Mouse (Mus musculus) adrenal gland, postnatal 25 days (tissue): ENCODE measurements around the gene Calm3. TPM values are rescaled to one million over a fixed set of nuclear protein-coding genes. Genes with fewer than 3 reads are reported as not detected.
A peak's percentile ranks its signal among the peaks of the same experiment; 100 is the strongest.

Experiments used
- DNase-seq: peaks from one replicate; pipeline ENCODE4 v3.0.0; 2021; ENCODE audit warnings: mixed read lengths
- total RNA-seq: library from RNA; stranded (reverse); gene quantifications from 2 replicates; pipeline ENCODE4 v1.2.3, GENCODE M21; 2021

Gene Calm3
- total RNA-seq, 1 experiment from 2014 or later, result 255 TPM

DNA sequence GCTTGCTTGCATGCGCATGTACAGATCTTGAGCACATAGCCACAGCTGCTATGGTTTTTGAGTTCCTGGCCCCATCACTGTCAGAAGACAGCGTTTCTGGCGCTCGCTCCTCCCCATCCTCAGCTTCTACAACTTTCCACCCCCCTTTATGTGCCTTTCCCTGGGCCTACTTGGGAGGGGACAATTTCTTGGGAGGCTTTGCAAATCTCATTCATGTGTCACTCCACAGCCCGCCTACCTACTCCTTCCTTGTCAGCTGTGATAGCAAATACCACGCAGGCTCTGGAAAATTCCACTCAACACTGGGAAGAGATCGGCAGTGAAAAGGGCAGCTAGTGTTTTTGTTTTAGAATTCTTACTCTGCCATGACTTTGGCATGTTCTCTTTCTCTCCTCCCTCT is 16.4 kb upstream of the Calm3 start:
- peak; percentile 29 for DNase-seq

DNA sequence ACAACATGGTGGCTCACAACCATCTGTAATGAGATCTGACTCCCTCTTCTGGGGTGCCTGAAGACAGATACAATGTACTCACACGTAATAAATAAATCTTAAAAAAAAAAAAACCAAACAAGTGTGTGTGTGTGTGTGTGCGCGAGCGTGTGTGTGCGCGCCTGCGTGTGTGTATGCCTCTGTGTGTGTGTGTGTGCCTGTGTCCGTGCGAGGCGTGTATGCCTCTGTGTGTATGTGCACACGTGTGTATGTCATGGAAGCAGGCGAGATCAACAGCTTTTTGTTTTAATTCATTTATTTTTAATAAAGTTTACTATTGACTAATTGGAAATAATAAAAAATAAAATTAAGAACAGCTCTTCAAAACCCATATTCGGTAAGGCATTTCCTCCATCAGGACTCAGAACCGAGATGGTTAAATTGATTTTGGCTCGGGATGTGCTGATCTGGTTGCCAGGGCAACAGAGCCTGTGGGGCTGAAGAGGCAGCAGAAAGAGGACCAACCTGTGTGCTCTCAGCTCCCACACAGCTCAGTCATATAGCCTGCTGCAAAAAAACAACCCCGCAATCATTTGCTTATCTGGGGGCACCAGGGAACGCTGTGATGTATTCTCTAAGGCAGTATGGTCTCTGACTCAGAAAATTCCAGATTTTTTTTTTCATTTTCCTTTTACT is 14.3 kb upstream of the Calm3 start:
- DNase-seq, result no peak

DNA sequence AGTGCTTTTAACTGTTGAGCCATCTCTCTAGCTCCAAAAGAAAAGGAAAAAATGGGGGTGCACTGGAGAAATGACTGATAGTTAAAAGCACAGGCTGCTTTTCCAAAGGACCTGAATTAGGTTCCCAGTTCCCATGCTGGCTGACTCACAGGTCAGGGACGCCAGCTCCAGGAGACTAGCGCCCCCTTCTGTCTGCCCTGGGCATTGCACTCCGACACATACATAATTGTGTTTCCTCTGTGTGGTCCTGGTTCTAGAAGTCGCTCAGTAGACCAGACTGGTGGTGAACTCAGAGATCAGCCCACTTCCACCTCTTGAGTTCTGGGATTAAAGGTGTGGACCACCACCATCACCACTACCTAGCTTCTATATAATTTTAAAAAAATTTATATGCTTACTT is 13.4 kb upstream of the Calm3 start:
- DNase-seq, result no peak

DNA sequence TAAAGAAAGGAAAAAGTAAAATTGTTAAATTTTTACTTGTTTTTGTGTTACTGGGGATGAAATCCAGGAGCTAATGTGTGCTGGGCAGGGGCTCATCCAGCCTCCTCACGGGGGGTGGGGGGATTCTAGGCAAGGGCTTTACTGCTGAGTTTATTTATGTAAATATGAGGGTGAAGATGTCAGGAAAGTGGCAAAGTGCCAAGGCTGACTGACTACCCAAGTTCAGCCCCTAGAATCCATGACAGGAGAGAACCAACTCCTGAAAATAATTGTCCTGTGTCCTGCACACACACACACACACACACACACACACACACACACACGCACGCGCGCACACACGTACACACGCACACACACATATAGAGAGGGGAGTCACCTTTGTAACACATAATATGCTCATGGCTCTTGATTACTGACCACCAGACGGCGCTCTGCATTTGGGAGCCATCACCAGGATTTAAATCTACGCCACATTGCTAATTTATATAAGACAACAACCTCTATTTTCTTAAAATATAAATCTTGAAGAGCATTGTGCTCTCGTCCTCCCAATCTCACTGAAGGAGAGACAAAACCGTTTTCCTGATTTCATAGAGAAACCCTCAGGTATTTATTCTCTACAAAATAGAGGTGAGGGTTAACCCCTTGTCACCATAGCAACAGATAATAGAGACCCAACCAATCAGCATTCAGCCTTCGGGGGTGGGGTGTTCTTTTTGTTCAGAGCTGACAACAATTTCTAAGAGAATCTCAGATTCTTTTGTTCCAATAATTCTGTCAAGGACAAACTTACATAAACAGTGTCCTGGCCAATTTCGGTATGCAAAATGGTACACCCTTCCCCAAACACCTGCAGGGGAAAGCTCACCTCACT is 9.0 kb upstream of the Calm3 start:
- DNase-seq, result peak; percentile 54

DNA sequence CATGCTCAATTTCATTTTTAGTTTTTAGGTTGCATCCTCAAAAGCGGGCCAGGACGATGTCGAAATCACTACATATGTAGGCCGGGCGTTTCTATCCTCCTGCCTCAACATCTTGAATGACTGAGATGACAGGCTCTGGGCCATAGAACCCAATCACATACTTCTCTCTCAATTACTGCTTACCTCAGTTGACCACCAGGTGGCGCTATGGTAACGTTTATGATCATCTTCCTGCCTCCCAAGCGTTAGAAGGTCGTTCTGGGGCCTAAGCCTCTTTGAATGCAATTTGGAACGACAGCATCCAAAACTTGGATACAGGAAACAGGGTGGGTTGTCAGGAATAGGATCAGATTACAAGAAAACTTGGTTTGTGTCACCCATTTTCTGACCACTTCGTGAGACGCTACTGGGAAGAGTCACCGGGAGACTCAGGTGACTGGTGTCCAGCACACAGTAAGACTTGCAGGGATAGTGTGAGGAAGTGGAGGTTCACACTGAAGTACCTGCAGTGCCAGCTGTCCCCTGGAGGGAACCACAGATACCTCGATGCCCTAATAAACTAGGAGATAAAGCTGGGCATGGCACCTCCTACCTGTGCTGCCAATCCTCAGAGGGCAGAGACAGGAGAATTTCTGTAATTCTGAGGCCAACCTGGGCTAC is 8.2 kb upstream of the Calm3 start:
- DNase-seq, result peak; percentile 78

DNA sequence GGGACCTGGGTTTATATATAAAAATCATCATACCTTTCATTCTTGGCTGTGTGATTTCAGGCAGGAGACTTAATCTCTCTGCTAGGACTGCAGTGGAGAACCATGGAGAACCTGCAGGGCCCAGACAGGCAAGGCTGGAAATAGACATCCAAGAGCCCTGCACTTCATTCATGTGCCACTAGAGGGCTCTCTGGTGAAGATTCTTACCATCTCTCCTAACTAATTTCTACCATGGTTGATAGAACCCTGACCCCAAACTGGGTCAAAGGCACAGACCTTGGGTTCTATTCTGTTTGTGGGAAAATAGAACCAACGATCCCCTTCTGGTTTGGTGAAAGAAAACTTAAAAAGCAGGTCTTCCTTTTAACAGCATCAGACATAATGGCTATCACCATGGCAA is 6.9 kb upstream of the Calm3 start:
- DNase-seq, result peak; percentile 55

DNA sequence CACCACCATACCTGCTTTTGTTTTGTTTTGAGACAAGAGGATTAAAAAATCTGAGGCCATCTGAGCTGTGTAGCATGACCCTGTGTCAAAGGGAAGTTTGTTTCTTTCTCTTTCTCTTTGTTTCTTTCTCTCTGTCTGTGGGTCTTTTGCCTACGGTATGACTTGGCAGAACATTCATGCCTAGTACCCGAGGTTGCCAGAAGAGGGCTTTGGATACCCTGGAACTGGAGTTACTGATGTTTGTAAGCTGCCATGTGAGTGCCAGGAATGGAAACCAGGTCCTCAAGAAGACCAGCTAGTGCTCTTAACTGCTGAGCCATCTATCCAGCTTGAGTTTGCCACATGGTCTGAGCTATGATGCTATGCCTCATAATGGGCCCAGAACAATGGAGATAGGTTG is 4.4 kb upstream of the Calm3 start:
- DNase-seq, result no peak

DNA sequence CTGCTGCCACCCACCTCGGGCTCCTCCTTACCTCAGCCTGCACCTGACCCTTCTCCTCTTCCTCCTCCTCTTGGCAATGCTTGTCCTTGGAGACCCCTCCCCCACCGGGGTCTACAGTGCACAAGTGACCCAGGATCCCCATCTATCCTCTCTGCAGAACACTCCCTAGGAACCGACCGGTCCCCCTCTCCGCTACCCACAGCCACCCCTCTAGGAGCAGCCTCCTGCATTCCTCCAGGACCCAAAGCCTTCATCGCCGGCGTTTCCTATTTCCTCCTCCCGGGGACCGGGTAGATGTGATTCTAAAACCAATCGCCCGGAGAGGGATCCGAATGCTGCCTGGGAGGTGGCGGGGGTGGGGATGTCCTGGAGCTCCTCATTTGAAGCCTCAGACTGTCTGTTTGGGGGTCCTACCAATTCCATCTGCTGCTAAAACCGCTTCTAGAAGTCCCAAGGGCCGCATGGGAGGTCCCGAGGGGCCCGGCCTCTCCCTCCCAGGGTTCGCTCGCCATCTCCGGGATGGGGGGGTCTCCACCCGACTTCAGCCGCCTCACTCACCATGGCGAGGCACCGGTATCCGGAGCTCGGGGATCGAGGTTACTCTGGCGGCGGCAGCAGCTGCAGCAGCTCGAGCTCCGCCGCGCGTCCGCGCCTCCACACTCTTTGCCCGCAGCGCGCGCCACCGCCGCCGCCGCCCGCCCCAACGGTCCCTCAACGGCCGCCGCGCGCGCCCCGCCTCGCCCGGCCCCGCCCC is 454 bp downstream of the Calm3 start:
- DNase-seq, result peak; percentile 25

DNA sequence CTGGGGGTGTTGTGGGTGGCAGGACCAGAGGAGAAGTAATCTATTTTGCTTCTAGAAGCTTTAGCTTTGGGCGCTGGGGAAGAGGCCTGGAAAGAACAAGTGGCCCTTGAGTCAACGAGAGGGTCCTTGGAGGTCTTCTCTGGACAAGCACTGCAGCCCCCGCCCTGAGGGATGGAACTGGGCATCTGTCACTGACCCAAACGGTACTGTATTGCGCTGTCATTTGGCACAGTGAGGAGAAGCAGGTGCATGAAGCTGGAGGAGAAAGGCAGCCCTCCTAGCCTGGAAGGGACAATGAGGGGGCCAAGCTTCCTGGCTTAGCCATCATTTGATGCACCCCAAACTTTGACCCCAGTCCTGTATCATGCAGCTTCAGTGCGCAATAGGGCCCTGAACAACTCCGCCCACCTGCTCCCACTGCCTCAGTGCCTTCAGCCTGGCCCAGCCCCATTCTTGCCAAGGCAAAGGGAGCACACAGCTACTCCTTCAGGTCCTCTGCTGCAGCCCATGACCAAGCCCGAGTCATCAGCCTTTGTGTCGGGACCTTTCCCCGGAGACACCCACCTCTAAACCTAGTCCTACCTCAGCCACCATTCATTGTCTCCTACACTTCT is 1.4 kb downstream of the Calm3 start:
- no peak for DNase-seq

DNA sequence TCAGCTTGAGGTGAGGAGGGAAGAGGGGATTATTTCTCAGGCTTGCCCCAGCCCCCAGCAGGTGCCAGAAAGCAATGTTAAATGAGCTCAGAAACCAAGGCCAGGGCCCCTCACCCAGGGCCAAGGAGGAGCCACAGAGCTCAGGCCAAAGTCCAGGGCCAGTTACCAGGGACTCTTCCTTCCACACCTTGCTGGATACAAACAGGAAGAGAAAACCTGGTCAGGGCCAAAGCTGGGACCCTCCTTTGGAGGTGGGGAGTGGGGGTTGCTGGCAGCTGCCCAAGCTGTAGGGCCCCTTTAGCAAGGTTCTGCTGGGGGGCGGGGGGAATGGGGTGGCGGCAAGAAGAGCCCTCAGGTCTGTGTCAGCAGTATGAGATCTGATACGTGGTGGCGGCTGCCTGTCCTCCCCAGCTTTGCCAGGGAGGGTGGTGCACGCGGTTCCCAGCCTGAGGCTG is 2.0 kb downstream of the Calm3 start:
- DNase-seq, result no peak

DNA sequence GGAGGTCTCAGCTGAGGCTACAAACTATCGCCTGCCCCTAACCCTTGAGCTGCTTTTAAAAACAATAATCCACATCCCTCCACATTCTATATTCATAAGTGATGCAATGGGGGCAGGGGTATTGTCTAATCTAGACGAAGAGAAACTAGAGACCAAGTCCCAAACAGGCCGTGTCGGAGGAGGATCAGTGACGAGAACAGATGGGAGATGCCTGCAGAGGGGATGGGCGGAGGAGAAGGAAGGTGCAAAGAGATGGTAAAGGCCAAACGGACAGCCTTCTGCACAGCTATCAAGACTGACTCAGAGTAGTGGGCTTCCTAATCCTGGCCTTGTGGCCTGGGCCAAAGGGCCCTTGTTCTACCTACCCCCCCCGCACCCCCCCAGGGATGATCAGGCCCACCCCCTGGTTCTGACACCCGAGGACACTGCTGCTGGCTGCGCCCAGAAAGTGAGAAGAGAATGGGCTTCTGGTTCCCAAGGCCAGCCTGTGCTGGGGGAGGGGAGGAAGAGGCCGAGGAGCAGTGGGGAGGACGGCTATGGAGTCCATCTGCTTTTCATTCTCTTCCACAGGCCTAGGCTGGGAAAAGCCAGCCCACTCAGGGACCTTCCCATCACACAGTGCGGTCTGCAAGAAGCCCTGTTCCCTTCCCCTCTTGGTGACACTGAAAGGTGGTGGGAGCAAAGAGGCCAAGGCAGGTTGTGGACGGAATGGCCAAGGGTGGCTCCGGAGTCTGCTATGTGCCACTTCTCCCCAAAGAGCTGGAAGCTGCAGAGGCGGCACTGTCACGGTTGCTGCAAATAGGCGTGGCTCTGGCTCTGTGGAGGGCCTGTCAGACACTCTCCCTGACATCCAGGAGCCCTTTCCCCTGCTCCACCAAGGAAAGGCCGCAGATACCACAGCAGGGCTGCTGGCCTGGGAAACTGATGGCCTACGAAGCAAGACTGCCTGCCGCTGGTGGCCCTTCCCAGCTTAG is 2.8 kb downstream of the Calm3 start:
- DNase-seq, result peak; percentile 42

DNA sequence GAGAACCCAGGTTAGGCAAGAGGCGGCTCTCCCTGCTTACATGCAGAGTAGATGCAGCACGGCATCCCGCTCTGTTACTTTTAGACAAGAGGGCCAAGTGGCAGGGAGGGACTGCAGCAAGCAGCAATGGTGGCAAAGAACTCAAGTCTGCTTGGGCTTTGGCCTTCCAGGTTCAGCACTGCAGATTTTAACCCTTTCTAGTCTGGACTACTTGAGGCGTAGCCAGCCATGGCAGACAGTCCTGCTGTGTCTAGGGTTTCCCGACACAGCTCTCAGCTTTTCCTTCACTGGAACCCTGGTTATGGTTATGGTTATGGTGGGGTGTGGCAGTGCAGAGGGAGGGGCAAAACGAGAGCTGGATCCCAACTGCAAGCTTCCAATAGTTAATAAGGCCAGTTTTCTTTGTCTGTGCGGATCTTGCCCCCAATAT is 3.7 kb downstream of the Calm3 start:
- no peak for DNase-seq

DNA sequence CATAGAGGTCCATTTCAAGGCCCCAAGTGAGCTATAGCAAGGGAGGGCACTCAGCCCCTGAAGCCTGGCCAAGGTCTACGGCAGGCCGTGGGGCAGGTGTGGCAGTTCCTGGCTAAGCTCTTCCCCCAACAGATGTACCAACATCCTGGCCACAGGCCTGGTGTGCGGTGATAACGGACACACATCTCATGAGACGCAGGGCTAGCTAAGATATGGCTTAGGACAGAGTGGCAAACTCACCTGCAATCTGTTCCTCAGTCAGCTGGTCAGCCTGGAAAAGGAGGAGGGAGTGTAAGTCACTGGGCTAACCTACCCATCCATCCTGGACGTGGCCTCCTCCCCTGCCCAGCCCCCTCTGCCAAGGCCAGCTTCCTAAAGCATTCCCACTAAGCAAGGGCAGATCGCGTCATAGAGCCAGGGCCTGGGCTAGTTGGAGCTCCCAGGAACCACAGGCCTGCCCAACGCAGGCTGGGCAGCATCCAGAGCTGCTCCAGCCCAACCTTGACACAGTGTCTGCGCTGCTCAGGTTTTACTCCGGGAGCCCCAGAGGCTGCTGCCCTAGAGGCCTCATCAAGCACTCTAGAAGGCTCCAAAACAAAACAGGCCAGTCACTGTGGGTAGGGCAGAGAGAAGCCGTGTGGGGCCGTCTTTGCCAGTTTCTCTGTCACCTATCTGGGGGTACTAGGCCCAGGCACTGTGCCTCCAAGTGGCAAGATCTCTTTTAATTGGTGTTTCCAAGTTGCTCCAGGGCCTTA is 4.3 kb downstream of the Calm3 start:
- DNase-seq, result peak; percentile 57

DNA sequence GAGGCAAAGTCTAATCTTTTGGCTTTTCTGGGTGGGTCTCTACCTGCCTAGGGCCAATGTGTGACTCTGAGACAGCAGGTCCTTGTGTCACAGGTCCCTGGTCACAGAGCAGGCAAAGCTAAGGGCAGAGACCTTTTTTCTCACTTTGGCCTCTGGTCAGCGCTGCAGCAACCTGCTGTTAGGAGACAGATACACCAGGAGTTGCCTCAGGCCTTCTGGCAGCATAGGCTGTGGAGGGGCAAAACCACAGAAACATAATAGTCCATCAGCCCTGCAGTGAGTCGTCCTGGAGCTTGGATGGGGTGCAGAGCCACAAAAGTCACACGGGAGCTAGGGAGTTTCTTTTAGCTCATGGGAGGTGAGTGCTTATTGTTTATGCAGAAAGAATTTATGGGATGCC is 5.2 kb downstream of the Calm3 start:
- DNase-seq, result no peak

DNA sequence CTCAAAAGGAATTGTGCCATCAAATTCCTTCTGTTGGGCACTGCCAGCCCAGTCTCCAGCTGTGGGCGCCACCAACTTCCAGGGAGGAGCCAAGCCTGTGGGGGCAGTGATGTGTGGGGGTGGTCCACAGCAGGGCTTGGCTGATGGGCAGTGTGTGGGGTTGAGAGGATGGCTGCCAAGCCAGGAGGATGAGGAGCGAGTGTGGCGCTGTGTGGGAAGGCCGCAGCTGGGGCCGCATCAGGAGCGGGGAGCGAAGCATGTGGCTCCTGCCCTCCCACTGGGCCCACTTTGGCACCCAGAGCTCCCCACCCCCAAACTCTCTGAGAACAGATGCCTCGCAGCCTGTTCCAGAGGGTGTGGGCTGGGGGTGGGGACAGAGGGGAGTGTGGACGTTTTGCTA is 5.9 kb downstream of the Calm3 start:
- DNase-seq, result no peak

DNA sequence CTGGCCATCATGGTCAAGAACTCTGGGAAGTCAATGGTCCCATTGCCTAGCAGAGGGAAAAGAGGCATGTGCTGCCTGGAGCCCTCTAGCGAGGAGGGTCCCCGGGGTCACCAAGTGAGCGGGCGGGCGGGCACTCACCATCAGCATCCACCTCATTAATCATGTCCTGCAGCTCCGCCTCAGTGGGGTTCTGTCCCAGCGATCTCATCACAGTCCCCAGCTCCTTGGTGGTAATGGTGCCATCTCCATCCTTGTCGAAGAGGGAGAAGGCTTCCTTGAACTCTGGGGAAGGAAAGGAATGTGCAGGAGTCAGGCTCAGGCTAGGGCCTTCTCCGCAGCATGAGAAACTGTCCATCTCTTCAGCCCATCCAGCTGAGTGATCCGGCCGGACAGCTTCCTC is 6.5 kb downstream of the Calm3 start:
- no peak for DNase-seq

DNA sequence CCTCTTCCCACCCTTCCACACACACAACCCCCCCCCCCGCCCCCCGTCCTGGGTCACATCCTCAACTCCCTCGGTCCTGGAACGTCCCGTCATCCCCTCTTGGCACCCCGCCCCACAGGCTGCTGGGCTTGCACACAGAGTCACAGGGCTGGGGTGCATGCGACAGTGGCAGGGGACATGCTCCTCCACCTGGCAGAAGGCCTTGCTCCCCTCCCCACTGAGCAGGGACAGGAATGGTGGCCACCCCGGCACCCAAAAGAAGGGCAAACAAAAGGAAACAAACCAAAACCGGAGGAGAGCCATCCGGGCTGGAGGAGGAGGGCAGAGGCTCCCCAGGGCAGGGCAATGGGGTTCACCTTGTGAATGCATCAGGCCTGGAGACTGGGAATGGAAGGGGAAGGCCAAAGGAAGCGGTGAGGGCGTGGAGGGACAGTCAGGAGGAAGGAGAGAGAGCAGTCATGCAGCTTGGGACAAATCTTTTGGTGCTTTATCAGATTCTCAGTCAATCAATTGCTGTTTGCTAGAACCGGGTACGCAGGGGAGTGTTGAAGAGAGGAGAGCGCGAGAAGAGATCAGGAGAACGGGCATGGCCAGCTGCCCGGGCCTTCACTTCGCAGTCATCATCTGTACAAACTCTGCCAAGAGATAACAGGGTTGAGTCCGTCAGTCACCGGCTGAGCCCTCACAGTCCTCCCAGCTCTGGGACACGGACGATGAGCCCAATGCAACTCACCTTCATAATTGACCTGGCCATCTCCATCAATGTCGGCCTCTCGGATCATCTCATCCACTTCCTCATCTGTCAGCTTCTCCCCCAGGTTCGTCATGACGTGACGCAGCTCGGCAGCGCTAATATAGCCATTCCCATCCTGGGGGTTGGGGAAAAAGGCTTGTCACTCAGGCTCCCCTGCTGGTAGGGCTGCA is 7.3 kb downstream of the Calm3 start:
- no peak for DNase-seq

DNA sequence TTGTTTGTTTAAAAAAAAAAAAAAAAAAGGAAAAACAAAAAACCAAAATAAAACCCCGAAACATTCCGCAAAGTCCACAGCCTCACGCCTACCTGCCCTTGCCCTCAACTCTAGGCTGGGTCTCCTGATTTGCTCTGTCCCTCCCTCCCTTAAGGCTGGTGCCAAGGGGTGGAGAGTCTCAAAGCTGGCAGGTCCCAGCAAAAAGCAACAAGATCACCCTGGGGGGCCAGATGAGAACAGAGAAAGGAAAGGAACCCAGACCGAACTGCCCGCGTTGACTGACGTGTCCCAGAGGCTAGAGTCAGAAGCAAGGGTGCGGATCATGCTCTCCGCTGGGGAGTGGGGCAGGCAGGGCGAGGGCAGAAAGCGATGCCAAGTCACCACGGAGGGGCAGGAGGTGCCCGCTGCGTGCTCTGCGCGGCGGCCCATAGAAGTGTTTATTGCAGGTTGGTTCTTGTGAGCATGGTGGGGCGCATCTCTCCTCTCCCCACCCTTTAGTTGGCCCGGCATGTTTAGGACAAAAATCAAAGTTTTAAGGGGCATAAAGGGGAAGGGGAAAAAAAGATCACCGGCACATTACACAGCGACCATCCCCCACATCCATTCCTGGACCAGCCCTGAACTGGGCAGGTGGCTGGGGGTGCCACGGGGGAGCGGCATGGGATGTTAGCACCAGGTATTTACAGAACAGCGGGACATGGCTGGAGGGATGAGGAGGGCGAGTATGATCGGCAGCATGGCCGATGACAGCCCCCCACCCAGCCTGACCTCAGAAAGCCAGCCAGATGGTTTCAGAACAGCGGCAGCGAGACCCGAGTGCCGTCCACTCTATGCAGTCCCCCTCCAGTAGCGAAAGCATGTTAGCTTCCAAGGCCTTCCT is 8.2 kb downstream of the Calm3 start:
- no peak for DNase-seq
